In the genomic region with DNA sequence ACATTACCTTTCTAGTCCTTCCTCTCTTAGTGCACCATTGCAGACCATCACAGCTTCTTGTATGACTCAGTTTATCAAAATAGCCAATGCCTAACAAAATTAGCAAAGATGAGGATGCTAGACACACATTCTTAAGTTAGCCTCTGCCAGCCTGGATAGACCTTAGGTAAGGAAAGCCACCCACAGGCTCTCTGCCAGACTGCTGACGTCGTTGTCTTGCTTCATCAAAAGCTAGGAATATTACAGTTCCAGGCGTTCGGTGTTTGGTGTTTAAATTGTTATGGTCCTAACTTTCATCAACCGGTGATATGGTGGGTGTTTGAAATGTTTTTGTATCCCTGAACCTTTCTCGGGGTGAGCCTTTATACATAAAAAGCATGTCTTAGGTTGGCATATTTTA, we compare ENCODE assay signal across 12 mouse cellular contexts.
DNase-seq lines count a peak whose midpoint lies in the region.
"Had no signal": no experiment of that assay in that cellular context is flagged by ENCODE, and none has a peak within 500 bp of the region (broad histone marks: within the 10 kb centered on the region; RNA-seq: fewer than 3 reads in every experiment).

No protein-coding gene starts in this region.

- peak; percentile 50 for DNase-seq in adrenal gland, adult 2 months
- DNase-seq in adrenal gland, adult 18-20 months (ENCODE audit: low spot score in 2 of 2) = no peak
- DNase-seq in adrenal gland, postnatal 14 days = peak; percentile 66
- DNase-seq in adrenal gland, postnatal 4 days (ENCODE audit: low spot score in 2 of 2) = no peak
- no peak for DNase-seq in thymus, postnatal 10 days (ENCODE audit: low spot score in 2 of 2)
- DNase-seq: B cell, adult 2 months; cerebellum, adult 11-12 months; cerebellum, adult 2 months; cerebellum, adult 9-10 months; cerebellum, postnatal 10 days; cerebellum, postnatal 25 days; forebrain, postnatal 0 days had no signal

Comparison
In these comparisons a context has a peak if more than half of its experiments do, and no peak if none do; other contexts are left out.
1. DNase-seq: peak in adrenal gland, adult 2 months (single experiment) and adrenal gland, postnatal 14 days (single experiment); none in adrenal gland, adult 18-20 months (0 of 2), adrenal gland, postnatal 4 days (0 of 2) and thymus, postnatal 10 days (0 of 2).